8 mouse cellular contexts compared by ENCODE assay signal in the genomic region with DNA sequence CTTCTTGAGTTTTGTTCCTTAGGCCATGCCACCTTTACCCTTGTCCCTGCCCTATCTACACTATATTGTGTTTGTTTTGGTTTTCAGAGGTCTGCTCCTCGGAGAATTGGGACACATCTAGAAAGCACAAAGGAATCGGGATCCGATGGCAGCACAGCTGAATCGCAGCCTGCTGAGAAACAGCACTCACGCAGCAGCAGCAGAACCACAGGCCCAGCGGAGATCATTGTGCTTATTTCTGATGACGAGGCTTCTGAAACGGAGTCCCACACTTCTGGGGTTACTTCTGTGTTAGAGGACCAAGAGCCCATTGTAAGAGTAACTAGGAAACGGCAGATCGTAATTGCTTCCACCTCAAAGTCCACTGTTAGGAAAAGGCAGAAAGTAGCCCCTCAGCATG. TPM values are rescaled to one million over a fixed set of nuclear protein-coding genes. Genes with fewer than 3 reads are reported as not detected.
A peak's percentile ranks its signal among the peaks of the same experiment; 100 is the strongest.
DNase-seq lines count a peak whose midpoint lies in the region; ATAC-seq lines count a peak whose summit lies in the region.

No protein-coding gene starts in this region.

- peaks cover 42% of the 10 kb centered on the region for H3K36me3 ChIP-seq in kidney, embryonic 16.5 days (ENCODE audit: insufficient read depth, low read length)
- peaks cover 45% of the 10 kb centered on the region for H3K36me3 ChIP-seq in embryonic facial prominence, embryonic 12.5 days
- H3K36me3 ChIP-seq in intestine, embryonic 15.5 days = peaks cover 17% of the 10 kb centered on the region

- no peaks in the 10 kb centered on the region for H3K9me3 ChIP-seq in kidney, embryonic 16.5 days (ENCODE audit: low read length)
- H3K9me3 ChIP-seq in embryonic facial prominence, embryonic 12.5 days = no peaks in the 10 kb centered on the region
- no peaks in the 10 kb centered on the region for H3K9me3 ChIP-seq in intestine, embryonic 15.5 days

- H3K4me1 ChIP-seq in kidney, embryonic 16.5 days (ENCODE audit: insufficient read depth, low read length) = peaks cover 29% of the 10 kb centered on the region
- peaks cover 27% of the 10 kb centered on the region for H3K4me1 ChIP-seq in embryonic facial prominence, embryonic 12.5 days
- peaks cover 31% of the 10 kb centered on the region for H3K4me1 ChIP-seq in intestine, embryonic 15.5 days (replicated peaks)

- no peaks in the 10 kb centered on the region for H3K27me3 ChIP-seq in kidney, embryonic 16.5 days (ENCODE audit: insufficient read depth, low read length)
- no peaks in the 10 kb centered on the region for H3K27me3 ChIP-seq in embryonic facial prominence, embryonic 12.5 days
- no peaks in the 10 kb centered on the region for H3K27me3 ChIP-seq in intestine, embryonic 15.5 days (replicated peaks)

- no peak for ATAC-seq in kidney, embryonic 16.5 days (ENCODE audit: low FRiP score, low TSS enrichment)
- no peak for ATAC-seq in embryonic facial prominence, embryonic 12.5 days (ENCODE audit: insufficient number of reproducible peaks, insufficient read depth, low FRiP score, low TSS enrichment)
- ATAC-seq in intestine, embryonic 15.5 days = no peak

- WGBS in kidney, embryonic 16.5 days = 76% methylated on average over 10 of the region's 10 CpGs
- WGBS in embryonic facial prominence, embryonic 12.5 days = 67% methylated on average over 10 of the region's 10 CpGs
- 77% methylated on average over 10 of the region's 10 CpGs for WGBS in intestine, embryonic 15.5 days

- peak overlapping the region; percentile 71 for H3K4me2 ChIP-seq in kidney, embryonic 16.5 days (replicated peaks; ENCODE audit: low read depth, low read length)
- H3K4me2 ChIP-seq in embryonic facial prominence, embryonic 12.5 days (replicated peaks) = peak overlapping the region; percentile 67
- H3K4me2 ChIP-seq in intestine, embryonic 15.5 days (replicated peaks) = peak overlapping the region; percentile 57

- peak overlapping the region; percentile 94 for H3K4me3 ChIP-seq in kidney, embryonic 16.5 days (ENCODE audit: low read length)
- peak overlapping the region; percentile 97 for H3K4me3 ChIP-seq in embryonic facial prominence, embryonic 12.5 days
- H3K4me3 ChIP-seq in intestine, embryonic 15.5 days (replicated peaks) = peak overlapping the region; percentile 89

- H3K9ac ChIP-seq in kidney, embryonic 16.5 days (replicated peaks; ENCODE audit: low read length) = peak overlapping the region; percentile 93
- peak overlapping the region; percentile 91; the same call in 1 of the 2 replicates for H3K9ac ChIP-seq in embryonic facial prominence, embryonic 12.5 days
- no peak overlapping the region for H3K9ac ChIP-seq in intestine, embryonic 15.5 days

- no peak overlapping the region for H3K27ac ChIP-seq in kidney, embryonic 16.5 days (ENCODE audit: low read length)
- H3K27ac ChIP-seq in embryonic facial prominence, embryonic 12.5 days = no peak overlapping the region
- no peak overlapping the region for H3K27ac ChIP-seq in intestine, embryonic 15.5 days

- no peak for DNase-seq in kidney, postnatal 36 days
- peak; percentile 20 for DNase-seq in naive thymus-derived CD4-positive, alpha-beta T cell, adult 2 months (ENCODE audit: low read depth)
- no peak for DNase-seq in layer of hippocampus, adult 9-11 months
- no peak for DNase-seq in frontal cortex, adult 2 months (ENCODE audit: extremely low spot score in 1 of 2, low spot score in 1 of 2)
- no peak for DNase-seq in cerebellum, adult 9-11 months

RNA-seq across cellular contexts. Expression of gene Dnttip2, which starts 0.9 kb away (rescaled TPM):
- 68.1 and 70.4 TPM in 2 replicates for polyA plus RNA-seq in kidney, embryonic 16.5 days (2015; fragmentation: Nextera tagmentation; extraction: Ambion mirVana)
- polyA plus RNA-seq in embryonic facial prominence, embryonic 12.5 days (2016; fragmentation: Nextera tagmentation; extraction: Ambion mirVana) = 77.1 and 82.2 TPM in 2 replicates
- 68.3 and 77.4 TPM in 2 replicates for polyA plus RNA-seq in intestine, embryonic 15.5 days (2015; fragmentation: Nextera tagmentation; extraction: Ambion mirVana)
- 17.8 and 21.0 TPM in 2 replicates for polyA plus RNA-seq in frontal cortex, adult 2 months (2012; rRNA removed)

RNA-seq across cellular contexts. Expression of gene Bcar3, which starts 18.8 kb away (rescaled TPM):
- 15.9 and 16.1 TPM in 2 replicates for polyA plus RNA-seq in kidney, embryonic 16.5 days (2015; fragmentation: Nextera tagmentation; extraction: Ambion mirVana)
- polyA plus RNA-seq in embryonic facial prominence, embryonic 12.5 days (2016; fragmentation: Nextera tagmentation; extraction: Ambion mirVana) = 8.9 and 11.2 TPM in 2 replicates
- 21.5 and 23.4 TPM in 2 replicates for polyA plus RNA-seq in intestine, embryonic 15.5 days (2015; fragmentation: Nextera tagmentation; extraction: Ambion mirVana)
- polyA plus RNA-seq in frontal cortex, adult 2 months (2012; rRNA removed) = 19.0 and 19.4 TPM in 2 replicates

RNA-seq across cellular contexts. Expression of gene Gclm, which starts 29.8 kb away (rescaled TPM):
- polyA plus RNA-seq in kidney, embryonic 16.5 days (2015; fragmentation: Nextera tagmentation; extraction: Ambion mirVana) = 98.6 and 116 TPM in 2 replicates
- 58.1 and 61.5 TPM in 2 replicates for polyA plus RNA-seq in embryonic facial prominence, embryonic 12.5 days (2016; fragmentation: Nextera tagmentation; extraction: Ambion mirVana)
- polyA plus RNA-seq in intestine, embryonic 15.5 days (2015; fragmentation: Nextera tagmentation; extraction: Ambion mirVana) = 97.7 TPM in 2 replicates
- 38.2 and 43.4 TPM in 2 replicates for polyA plus RNA-seq in frontal cortex, adult 2 months (2012; rRNA removed)
